Mouse (Mus musculus) gastrocnemius, postnatal 10 days (tissue): ENCODE results near the gene Gps2. TPM values are rescaled to one million over a fixed set of nuclear protein-coding genes. Genes with fewer than 3 reads are reported as not detected.
A peak's percentile ranks its signal among the peaks of the same experiment; 100 is the strongest.

ENCODE experiments used
- DNase-seq: peaks from one replicate; pipeline ENCODE4 v3.0.0; 2021; ENCODE audit warnings: mixed read lengths
- total RNA-seq, 2 experiments: library from RNA; stranded (reverse); gene quantifications; 2 replicates each; pipeline ENCODE4 v1.2.3; 2021

Gps2 gene
- total RNA-seq, 2 experiments from 2014 or later: 29.0 to 31.3 TPM

DNA sequence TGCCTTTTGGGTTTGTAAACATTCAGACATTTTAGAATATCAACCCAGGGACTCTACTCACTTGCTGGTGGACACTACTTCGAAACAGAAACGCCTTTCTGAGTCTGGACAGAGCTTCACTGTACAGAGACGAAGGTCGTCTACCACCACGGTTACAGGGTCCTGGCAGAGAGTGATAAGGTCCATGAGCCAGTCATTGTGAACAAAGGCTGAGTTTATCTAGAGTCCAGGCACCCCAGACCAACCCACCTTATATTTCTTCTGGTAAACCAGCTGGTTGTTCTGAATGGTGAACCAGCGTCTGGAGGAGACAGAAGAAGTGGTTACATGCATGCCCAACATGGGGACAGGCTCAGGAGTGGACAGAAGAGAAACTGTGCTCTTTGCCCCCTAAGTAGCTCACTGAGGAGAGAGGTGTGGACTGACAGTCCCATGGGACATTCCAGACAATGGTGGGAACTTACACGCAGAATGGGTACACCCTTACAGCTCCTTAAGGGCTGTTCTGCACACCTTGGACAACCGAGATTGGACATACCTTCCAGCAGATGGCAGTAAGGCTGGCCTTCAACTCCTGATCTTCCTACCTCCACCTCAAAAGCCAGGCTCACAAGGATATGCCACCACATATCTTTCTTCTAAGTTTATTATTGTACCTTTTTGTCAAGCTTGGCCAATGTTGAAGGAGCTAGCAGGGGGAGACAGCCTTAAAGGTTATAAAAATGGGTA lies 26.6 kb upstream of the Gps2 start:
- no peak for DNase-seq

- DNase-seq: no peak
Observed at GRCm38 (mm10) chr11:69891482-69891881, 22.2 kb upstream of the Gps2 start.

GRCm38 (mm10) chr11:69894671-69895070 lies 19.0 kb upstream of the Gps2 start:
- no peak for DNase-seq

GRCm38 (mm10) chr11:69895291-69895690 lies 18.4 kb upstream of the Gps2 start, which contains the start of gene Acap1:
TSS of gene Acap1 (minus strand) at chr11:69895539.
- DNase-seq: no peak

DNA sequence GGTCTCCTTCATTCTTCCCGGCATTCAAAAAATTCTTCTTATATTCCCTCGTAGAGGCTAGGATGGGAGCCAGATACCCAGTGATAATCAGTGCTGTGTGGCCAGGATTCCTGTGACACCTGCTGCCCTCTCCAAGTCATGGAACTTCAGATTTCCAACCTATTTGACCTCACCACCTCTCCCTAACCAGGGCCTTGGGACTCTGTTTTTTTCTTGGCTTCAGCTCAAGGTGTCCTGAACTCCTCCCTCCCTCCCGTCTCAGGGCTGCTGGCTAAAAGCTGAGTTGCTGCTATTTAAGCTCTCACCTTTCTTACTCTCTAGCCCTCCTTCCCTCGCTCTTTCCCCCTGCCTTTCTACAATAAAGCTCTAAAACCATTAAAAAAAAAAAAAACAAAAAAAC lies 13.8 kb upstream of the Gps2 start:
- no peak for DNase-seq

DNA sequence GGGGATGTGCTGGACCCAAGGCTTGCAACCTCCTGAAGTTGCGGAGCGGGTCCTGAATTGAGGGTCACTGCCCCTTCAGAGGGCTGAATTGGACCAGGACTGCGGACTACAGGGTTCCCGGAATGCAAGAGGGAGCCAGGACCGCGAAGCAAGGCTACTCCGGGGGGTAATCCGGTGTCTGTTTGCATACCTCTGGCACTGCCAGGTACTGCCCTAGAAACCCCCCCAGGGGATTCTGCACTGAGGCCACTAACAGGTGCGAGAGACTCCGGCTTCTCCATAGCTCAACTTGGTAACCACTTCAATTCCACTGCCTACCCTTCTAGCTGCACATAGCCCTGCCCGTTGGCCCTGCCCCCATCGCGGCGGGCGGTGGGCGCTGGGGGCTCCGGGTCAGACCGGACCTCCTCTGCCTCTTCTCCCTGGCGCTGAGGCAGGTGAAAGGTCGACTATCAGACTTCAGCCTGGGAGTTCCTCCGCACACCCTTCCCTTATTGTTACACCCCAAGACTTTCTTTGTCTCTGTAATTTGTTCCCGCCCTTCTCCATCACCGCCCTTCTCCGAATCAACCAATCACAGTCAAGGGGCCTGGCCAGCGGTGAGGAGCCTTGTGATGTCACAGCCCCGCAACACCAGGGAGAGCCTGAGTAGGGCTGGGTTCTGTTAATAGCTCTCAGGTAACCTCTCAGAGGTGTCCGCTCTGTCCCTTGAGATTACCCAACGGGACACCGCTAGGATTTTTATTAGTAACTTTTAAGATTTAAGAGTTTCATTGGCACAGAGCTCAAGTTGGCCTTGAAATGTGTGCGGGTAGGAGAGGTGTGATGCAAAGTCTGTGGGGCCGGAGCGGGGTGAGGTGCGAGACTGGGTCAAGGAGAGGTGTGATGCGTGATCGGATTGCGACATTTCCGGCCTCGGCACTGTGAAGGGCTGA lies 12.9 kb upstream of the Gps2 start, which contains the start of the genes 2810408A11Rik and Neurl4:
TSS of gene 2810408A11Rik (minus strand) at position 517 of the 935 bp plus-strand sequence.
TSS of gene Neurl4 (plus strand) at position 602 of the 935 bp plus-strand sequence.
- DNase-seq: peak; percentile 74

- DNase-seq: peak; percentile 90
Observed at GRCm38 (mm10) chr11:69901406-69901846, 12.3 kb upstream of the Gps2 start.

- DNase-seq: no peak
Observed at GRCm38 (mm10) chr11:69901993-69902392, 11.7 kb upstream of the Gps2 start.

DNA sequence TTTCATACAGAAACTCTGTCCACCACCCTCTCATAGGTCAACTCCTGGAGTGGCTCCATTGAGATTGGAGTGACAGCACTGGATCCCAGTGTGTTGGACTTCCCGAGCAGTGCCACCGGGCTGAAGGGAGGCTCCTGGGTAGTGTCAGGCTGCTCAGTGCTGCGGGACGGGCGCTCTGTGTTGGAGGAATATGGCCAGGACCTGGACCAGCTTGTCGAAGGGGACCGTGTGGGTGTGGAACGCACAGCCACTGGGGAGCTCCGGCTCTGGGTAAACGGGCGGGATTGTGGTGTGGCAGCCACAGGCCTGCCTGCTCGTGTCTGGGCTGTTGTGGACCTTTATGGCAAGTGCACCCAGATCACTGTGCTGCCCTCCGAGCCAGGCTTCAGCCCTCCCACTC lies 10.7 kb upstream of the Gps2 start:
- peak; percentile 8 for DNase-seq

- no peak for DNase-seq
Observed at GRCm38 (mm10) chr11:69904311-69904710, 9.4 kb upstream of the Gps2 start.

GRCm38 (mm10) chr11:69908645-69909044 lies 5.0 kb upstream of the Gps2 start:
- DNase-seq: no peak

- DNase-seq: no peak
Observed at GRCm38 (mm10) chr11:69909174-69909573, 4.5 kb upstream of the Gps2 start.

DNA sequence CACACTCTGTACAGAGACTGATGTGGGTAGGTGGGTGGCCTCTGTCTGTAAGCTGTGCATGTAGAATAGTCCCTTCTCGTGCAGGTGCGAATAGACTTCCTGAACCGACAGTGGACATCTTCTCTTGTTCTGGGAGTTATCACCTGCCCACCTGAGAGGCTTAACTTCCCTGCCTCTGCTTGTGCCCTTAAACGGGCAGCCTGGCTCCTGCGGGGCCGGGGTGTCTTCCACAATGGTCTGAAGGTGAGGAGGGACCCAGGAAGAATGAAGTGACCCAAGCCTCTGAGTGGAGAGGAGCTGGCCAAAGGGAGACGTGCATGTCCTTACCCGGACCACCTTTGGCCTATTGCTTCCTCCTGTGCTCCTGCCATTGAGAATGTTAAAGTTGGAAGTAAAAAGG lies 3.5 kb upstream of the Gps2 start:
- no peak for DNase-seq

- DNase-seq: no peak
Observed at GRCm38 (mm10) chr11:69910781-69911560, 2.7 kb upstream of the Gps2 start.

DNA sequence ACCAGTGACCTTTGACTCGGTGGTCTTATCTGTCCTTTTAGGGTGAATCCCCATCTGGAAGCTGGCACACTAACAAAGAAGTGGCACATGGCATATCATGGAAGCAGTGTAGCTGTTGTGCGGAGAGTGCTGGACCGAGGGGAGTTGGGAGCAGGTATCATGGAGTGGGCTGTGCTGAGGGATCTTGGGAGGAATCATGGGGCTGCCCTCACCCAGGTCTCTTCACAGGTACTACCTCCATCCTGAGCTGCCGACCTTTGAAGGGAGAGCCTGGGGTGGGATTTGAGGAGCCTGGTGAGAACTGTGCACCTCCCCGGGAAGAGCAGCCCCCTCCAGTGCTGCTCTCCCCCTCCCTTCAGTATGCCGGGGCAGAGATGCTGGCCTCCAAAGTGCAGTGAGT lies 2.0 kb upstream of the Gps2 start:
- DNase-seq: no peak

DNA sequence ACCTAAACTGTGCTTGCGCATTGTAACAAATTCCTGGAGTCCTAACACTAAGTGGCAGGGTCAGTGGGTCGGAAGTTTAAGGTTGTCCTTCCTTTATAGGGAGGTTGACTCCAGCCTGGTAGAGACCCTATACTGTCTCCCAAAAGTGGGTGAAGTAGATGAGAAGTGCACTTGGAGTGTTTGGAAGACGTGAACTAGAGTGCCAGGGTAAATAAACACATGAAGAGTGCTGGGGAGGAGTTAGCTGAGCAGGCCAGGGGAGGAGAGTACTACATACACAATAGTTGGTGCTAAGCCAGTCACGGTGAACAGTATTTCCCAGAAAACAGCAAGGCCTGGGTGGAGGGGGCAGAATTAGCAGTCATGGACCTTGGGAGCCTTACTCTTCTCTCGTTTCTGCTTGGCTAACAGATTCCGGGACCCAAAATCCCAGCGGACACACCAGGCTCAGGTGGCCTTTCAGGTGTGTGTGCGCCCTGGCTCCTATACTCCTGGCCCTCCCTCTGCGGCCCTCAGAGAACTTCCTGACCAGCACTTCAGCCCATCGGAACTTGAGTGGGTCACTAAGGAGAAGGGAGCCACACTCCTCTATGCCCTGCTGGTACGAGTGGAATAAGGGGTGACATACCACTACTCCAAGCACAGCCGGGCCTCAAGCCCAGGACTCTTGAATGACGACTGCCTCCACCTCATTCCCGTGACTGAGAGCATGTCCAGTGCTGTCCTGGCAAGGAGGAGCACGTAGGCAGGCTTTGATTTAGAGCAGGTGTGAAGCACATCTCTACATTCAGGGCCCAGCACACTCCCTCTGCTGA lies 765 bp upstream of the Gps2 start:
- no peak for DNase-seq

DNA sequence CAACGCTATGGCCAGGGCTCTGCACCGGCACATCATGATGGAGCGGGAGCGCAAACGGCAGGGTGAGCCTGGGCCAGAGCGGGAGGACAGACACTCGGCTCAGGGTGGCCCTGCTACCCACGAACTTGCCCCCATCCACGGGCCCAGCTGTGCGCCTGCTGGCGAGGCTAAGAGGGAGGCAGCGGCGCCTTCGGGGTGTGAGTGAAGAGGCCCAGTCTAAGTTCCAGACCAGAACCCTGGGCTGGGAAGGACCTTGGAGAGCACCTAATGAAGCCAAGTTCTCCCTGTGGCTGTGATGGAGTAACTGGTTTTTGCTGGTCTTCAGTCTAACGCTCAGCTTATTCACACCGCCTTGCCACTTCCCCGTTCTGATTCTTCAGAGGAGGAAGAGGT lies 680 bp downstream of the Gps2 start:
- DNase-seq: no peak

- DNase-seq: no peak
Observed at GRCm38 (mm10) chr11:69914917-69915430, 1.3 kb downstream of the Gps2 start.

GRCm38 (mm10) chr11:69915667-69916627 lies 2.3 kb downstream of the Gps2 start:
- DNase-seq: no peak
